Mouse (Mus musculus) midbrain, postnatal 0 days (tissue): ENCODE measurements around the gene Scarf2. TPM values are rescaled to one million over a fixed set of nuclear protein-coding genes. Genes with fewer than 3 reads are reported as not detected.

Experiments
- ATAC-seq: fragments of 200-750 bp; cut with Nextera tagmentation; 2 replicates; pipeline ENCODE4 v1.8.0; 2017; ENCODE audit warnings: moderate number of reproducible peaks, mild to moderate bottlenecking, moderate TSS enrichment, moderate library complexity; ENCODE audit not compliant: low FRiP score
- DNase-seq: peaks from one replicate; pipeline ENCODE4 v3.0.0-alpha.2; 2015; ENCODE audit warnings: low spot score
- H3K27ac ChIP-seq: fragments of 300-500 bp; sonication (generic); 2 replicates; pipeline ENCODE4 v1.5.1; 2014; ENCODE audit warnings: low read depth, mild to moderate bottlenecking, low read length, mixed read lengths
- H3K27me3 ChIP-seq: fragments of 300-500 bp; sonication (generic); 2 replicates; pipeline ENCODE4 v1.6.1; 2014; ENCODE audit warnings: low read length, control low read depth, mixed read lengths; ENCODE audit not compliant: insufficient read depth
- H3K36me3 ChIP-seq: fragments of 300-500 bp; sonication (generic); 2 replicates; pipeline ENCODE4 v1.6.1; 2014; ENCODE audit warnings: low read length, control low read depth, mixed read lengths; ENCODE audit not compliant: insufficient read depth
- H3K4me1 ChIP-seq: fragments of 300-500 bp; sonication (generic); 2 replicates; pipeline ENCODE4 v1.6.1; 2014; ENCODE audit warnings: mild to moderate bottlenecking, control low read depth, antibody characterized with exemption, low read length, mixed read lengths; ENCODE audit not compliant: insufficient read depth
- H3K4me2 ChIP-seq: fragments of 300-500 bp; sonication (generic); 2 replicates; pipeline ENCODE4 v1.6.1; 2014; ENCODE audit warnings: low read depth, mild to moderate bottlenecking, low read length, mixed read lengths; ENCODE audit not compliant: poor library complexity, severe bottlenecking
- H3K4me3 ChIP-seq: fragments of 300-500 bp; sonication (generic); 2 replicates; pipeline ENCODE4 v1.5.1; 2014; ENCODE audit warnings: low read depth, mild to moderate bottlenecking, low read length, moderate library complexity
- H3K9ac ChIP-seq: fragments of 300-500 bp; sonication (generic); replicated peaks from 2 replicates; pipeline ENCODE4 v1.6.1; 2014; ENCODE audit warnings: mild to moderate bottlenecking, low read length, moderate library complexity, mixed read lengths; ENCODE audit not compliant: poor library complexity, severe bottlenecking
- H3K9me3 ChIP-seq: fragments of 300-500 bp; sonication (generic); 2 replicates; pipeline ENCODE4 v1.6.1; 2016; ENCODE audit warnings: low read length, control low read depth
- CTCF ChIP-seq: IDR thresholded peaks from 2 replicates; pipeline ENCODE4 v1.5.1; 2016; ENCODE audit warnings: antibody characterized with exemption, mild to moderate bottlenecking
- WGBS: fragments of 180-500 bp; shearing (Covaris S2); extraction: QIAGEN DNeasy Blood & Tissue Kit; methylation state at CpG from one replicate; pipeline ENCODE4 v1.1.7; 2014; 5-methylcytosine and 5-hydroxymethylcytosine counted together
- polyA plus RNA-seq: library from polyadenylated mRNA; unstranded; fragments of >200 nt; fragmentation: Nextera tagmentation; extraction: Ambion mirVana; gene quantifications from 2 replicates; pipeline ENCODE4 v1.2.1, GENCODE M21; 2015
- total RNA-seq: library from RNA; depleted of rRNA; stranded (reverse); fragments of >200 nt; gene quantifications from 2 replicates; pipeline ENCODE4 v1.2.3, GENCODE M21; 2014

The Scarf2 gene
- total and polyA plus RNA-seq, 2 experiments from 2014 or later = 2.1 to 8.5 TPM

- no peak overlapping the region for H3K4me3 ChIP-seq
- H3K36me3 ChIP-seq = no peaks in the 10 kb centered on the region
- ATAC-seq (no peak), DNase-seq (no peak)
- H3K4me1 ChIP-seq = peaks cover 12% of the 10 kb centered on the region; the same call in 1 of the 2 replicates
- no peak overlapping the region for H3K27ac ChIP-seq
- H3K9me3 ChIP-seq = no peaks in the 10 kb centered on the region
- WGBS = 55% methylated on average over 10 of the region's 10 CpGs
- TF ChIP-seq CTCF = no peak
- H3K4me2 ChIP-seq = no peak overlapping the region
- no peak overlapping the region for H3K9ac ChIP-seq
- peaks cover 8% of the 10 kb centered on the region; the same call in 1 of the 2 replicates for H3K27me3 ChIP-seq
Measured at GRCm38 (mm10) chr16:17830385-17831178, 33.5 kb downstream of the Scarf2 start.

- Histone ChIP-seq H3K27ac (no peak overlapping the region), H3K4me3 (no peak overlapping the region), H3K9me3 (no peaks in the 10 kb centered on the region), H3K4me2 (no peak overlapping the region), H3K36me3 (no peaks in the 10 kb centered on the region), H3K9ac (no peak overlapping the region), H3K27me3 (peaks cover 8% of the 10 kb centered on the region; the same call in 1 of the 2 replicates), H3K4me1 (peaks cover 12% of the 10 kb centered on the region; the same call in 1 of the 2 replicates)
- 13% methylated on average over 11 of the region's 11 CpGs for WGBS
- ATAC-seq (no peak), DNase-seq (peak; percentile 49)
- peak; percentile 61 for TF ChIP-seq CTCF
Measured at GRCm38 (mm10) chr16:17831781-17832180, 34.7 kb downstream of the Scarf2 start.

- H3K4me3 ChIP-seq = peak within 1 kb of the TSS; percentile 72
- ATAC-seq = no peak
Measured at GRCm38 (mm10) chr16:17832821-17833220, 35.7 kb downstream of the Scarf2 start, which contains the start of gene B830017H08Rik. Gene B830017H08Rik, plus strand, starts transcription at chr16:17833121.

GRCm38 (mm10) chr16:17833321-17833680 is 36.2 kb downstream of the Scarf2 start:
- H3K4me1 ChIP-seq = peaks cover 12% of the 10 kb centered on the region; the same call in 1 of the 2 replicates
- ATAC-seq = peak; percentile 65
- H3K9ac ChIP-seq = peak overlapping the region; percentile 83
- H3K36me3 ChIP-seq = 0 out of 2 replicates have a peak, but pooled peaks cover 5% of the 10 kb centered on the region
- no peak for TF ChIP-seq CTCF
- H3K9me3 ChIP-seq = no peaks in the 10 kb centered on the region
- peak; percentile 49 for DNase-seq
- peak overlapping the region; percentile 72 for H3K4me3 ChIP-seq
- H3K27ac ChIP-seq = peak overlapping the region; percentile 87
- WGBS = under 1% methylated on average over 35 of the region's 37 CpGs
- peak overlapping the region; percentile 89 for H3K4me2 ChIP-seq
- H3K27me3 ChIP-seq = peaks cover 8% of the 10 kb centered on the region; the same call in 1 of the 2 replicates

More at GRCm38 (mm10) chr16:17832821-17833220, 35.7 kb downstream of the Scarf2 start, which contains the start of gene B830017H08Rik:
- 0 out of 2 replicates have a peak, but pooled peaks cover 4% of the 10 kb centered on the region for H3K36me3 ChIP-seq
- WGBS = 18% methylated on average over 7 of the region's 7 CpGs
- DNase-seq = peak; percentile 31
- H3K9me3 ChIP-seq = no peaks in the 10 kb centered on the region
- peak within 1 kb of the TSS; percentile 83 for H3K9ac ChIP-seq
- H3K4me1 ChIP-seq = peaks cover 12% of the 10 kb centered on the region; the same call in 1 of the 2 replicates
- H3K27me3 ChIP-seq = peaks cover 8% of the 10 kb centered on the region; the same call in 1 of the 2 replicates
- peak within 1 kb of the TSS; percentile 87 for H3K27ac ChIP-seq
- H3K4me2 ChIP-seq = peak within 1 kb of the TSS; percentile 89
- TF ChIP-seq CTCF = no peak

GRCm38 (mm10) chr16:17833681-17834399 is 36.8 kb downstream of the Scarf2 start:
- peak; percentile 6; the same call in 1 of the 2 replicates for TF ChIP-seq CTCF
- no peaks in the 10 kb centered on the region for H3K9me3 ChIP-seq
- peak overlapping the region; percentile 87 for H3K27ac ChIP-seq
- peaks cover 12% of the 10 kb centered on the region; the same call in 1 of the 2 replicates for H3K4me1 ChIP-seq
- H3K9ac ChIP-seq = peak overlapping the region; percentile 83
- H3K27me3 ChIP-seq = peaks cover 8% of the 10 kb centered on the region; the same call in 1 of the 2 replicates
- peak overlapping the region; percentile 72 for H3K4me3 ChIP-seq
- H3K4me2 ChIP-seq = peak overlapping the region; percentile 89
- 2% methylated on average over 69 of the region's 103 CpGs for WGBS
- DNase-seq (peak; percentile 56), ATAC-seq (peak; percentile 70)
- H3K36me3 ChIP-seq = 0 out of 2 replicates have a peak, but pooled peaks cover 5% of the 10 kb centered on the region
